Mouse (Mus musculus) T-cell, adult 2 months (primary cell): ENCODE data around the gene Fam13a.

ENCODE experiments used
- DNase-seq: peaks from one replicate; pipeline ENCODE4 v3.0.0; 2022; ENCODE audit warnings: low spot score

The Fam13a gene

DNA sequence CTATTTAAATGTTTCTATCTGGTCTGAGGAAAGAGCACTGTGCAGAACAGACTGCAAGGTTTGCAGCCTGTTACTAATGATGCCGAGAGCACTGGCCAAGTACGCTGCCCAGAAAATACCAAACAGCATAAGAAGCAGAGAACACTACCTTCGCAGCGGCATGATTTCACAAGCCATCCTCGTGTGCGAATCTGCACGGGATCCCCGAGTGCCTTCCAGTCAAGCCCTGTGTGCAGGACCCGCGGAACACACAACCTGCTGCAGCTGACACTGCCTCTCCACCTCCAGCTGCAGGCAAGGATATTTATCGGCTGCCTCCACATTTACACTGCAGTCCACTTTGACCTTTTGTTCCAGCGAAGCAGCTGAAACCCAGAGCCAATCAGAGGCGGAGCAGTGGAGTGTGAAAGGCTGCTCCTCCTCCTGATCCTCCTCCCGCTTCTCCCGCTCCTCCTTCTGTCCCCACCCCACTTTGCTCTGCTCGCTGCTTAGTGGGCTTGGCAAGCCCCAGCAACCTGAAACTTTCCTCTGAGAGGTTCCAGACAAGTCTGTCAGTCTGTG is at the start of gene Fam13a:
Gene Fam13a, minus strand, starts transcription at position 386 of the 561 bp plus-strand sequence.
- DNase-seq, result no peak

- DNase-seq, result no peak
Measured at GRCm38 (mm10) chr6:59072096-59073060, 48.0 kb upstream of the Fam13a start.

GRCm38 (mm10) chr6:59071691-59072090 is 47.3 kb upstream of the Fam13a start:
- no peak for DNase-seq

- no peak for DNase-seq
Measured at GRCm38 (mm10) chr6:59068187-59068586, 43.8 kb upstream of the Fam13a start.

- no peak for DNase-seq
Measured at GRCm38 (mm10) chr6:59064440-59064839, 40.1 kb upstream of the Fam13a start.

DNA sequence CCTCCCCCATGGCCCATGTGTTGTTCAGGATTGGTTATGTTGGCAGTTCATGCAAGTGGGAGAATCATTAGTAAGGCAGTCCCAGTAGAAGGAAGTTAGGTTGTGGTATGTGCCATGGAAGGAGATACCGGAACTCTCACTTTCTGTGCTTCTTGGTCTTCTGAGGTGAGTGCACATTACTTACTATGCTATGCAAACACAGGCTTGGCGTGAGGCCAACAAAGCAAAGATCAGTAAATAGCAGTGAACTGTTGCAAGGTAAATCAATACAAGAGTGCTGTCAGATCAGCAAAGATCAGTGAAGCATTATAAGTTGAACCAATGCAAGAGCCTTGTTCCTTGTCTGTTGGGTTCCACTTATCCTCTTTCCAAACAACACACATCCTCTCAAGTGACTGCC is 28.9 kb upstream of the Fam13a start:
- DNase-seq, result no peak

DNA sequence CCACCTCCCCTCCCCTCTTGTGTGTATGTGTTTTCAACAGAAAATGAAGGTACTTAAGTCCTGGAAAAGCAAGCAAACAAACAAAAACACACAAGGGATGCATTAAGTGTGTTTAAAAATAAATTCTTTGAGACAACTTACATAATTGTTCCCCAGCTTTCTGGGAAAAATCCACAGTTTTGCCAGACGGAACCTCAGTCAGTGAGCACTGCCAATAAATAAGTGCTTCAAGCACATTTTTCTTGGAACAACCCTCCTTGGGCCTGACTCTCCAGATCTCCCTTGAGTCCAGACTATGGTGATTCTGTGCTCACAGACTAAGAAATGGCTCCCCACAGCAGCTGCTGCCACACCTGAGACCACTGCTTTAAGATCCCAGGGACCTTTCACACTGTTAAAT is 15.4 kb upstream of the Fam13a start:
- DNase-seq, result no peak

DNA sequence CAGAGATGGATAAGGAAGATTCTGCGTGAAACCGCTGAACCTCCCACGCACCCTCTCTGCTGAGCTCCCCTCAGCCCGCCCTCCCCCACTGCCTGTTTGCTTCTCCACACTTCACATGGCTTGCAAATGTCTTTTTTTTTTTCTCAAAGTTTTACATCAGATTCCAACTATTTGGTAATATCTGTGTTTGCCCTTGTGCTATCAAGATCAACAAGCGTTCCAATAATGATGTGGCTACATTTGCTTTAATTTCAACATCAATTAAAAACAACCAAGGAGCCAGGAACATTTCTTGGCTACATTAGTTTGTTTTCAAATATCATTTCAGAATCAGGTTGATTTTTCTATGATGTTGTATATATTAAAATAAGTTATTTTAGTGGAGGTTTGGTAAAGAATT is 8.4 kb upstream of the Fam13a start:
- DNase-seq, result no peak

DNA sequence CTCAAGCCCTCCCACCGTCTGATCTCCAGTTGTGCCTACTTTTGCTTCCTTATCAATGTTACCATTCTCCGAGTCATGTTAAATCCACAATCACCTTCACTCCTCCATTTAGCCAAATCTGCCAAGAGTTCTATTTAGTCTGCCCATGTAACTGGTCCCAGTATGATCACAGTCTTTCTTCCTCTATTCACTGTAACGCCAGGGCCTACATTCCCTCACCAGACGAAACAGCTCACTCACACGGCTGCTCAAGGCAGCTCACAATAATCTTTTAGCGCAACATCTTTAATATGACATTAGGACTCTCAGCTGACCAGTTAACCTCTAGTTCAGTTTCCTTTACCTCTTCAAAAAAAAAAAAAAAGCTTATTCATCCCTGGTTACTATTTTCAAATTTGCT is 7.2 kb upstream of the Fam13a start:
- DNase-seq, result no peak

GRCm38 (mm10) chr6:59030667-59031066 is 6.3 kb upstream of the Fam13a start:
- DNase-seq, result no peak

DNA sequence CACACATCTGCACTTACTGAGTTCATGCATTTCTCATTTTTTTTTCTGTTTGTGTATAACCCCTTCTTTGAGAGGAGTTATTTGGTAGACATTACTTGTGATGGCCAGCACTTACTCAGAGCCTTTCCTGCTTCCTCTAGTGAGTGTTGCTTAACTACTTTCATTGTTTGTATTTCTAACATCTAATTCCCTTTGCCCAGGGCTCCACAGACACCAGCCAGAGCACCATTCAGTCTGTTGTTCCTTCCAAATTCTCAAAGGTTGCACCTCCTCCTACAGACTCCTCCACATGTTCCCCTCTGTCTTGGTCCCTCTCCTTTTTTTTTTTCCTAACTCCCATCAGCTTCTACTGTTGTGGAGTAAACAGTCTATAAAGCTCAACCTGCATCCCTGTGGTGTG is 5.7 kb upstream of the Fam13a start:
- no peak for DNase-seq

GRCm38 (mm10) chr6:59028871-59029270 is 4.5 kb upstream of the Fam13a start:
- DNase-seq, result no peak

DNA sequence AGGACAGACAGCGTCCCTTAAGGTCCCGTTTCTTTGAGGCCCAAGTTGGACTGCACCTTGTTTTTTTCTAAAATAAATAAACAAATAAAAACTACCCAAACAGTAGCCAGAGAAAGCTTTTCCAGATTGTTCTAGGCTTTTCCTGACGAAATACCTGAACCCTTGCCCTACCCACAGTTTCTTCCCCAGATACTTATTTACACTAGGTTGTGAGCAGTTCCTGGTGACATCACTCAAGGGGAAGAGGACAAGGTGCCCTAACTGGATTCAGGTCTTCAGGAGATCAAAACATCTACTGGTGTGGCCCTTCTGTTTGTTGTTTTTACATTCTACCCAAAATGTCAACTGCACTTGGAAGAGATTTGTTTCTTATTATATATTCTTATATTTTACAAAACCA is 457 bp upstream of the Fam13a start:
- DNase-seq, result no peak

DNA sequence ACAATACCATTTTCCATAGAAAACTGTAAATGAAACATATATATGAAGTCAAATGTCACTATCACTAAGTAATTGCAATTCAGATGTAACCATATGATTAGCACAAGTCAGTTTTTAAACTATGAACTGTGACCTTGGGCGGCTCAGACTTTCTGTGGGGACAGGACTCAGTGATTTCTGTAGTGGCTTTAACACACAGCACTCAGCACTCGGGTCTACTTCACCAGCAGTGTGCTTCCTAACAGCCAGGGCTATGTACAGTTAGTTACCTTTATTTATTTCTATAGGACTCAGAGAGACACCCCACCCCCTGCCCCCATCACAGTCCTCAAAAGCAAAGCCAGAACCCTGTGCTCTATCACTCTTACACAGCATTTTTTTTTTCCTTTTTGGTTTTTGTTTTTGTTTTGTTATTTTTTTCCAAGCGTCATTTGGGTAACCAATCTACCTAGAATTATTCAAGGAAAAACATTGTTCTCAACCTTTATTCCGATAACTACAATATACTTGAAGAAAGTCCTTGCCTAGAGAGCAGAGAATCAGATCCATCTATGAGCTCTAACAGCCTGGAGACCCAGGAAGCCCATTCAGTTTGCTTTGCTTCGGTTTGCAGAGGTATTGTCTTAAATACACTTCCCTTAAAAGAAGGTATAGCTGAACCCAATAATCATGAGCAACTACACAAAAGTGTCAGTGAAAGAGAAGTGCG is 740 bp downstream of the Fam13a start:
- no peak for DNase-seq

DNA sequence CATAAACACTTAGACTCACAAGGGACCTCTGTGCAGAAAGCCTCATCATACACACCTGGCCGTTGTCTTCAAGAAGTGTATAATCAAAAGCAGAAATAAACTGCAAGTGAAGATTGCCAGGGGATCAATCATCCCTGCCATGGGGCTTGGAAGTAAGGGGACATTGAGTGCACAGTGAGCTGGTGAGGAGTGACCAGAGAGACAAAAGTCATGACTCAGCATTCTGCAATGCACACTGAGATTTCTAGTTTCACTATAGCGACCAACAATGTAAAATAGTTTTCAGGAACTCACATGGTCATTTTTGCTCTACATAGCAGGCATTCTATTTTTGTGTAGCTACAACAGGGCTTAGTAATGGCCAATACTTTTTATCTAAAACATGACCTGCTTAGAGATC is 1.7 kb downstream of the Fam13a start:
- DNase-seq, result no peak

- no peak for DNase-seq
Measured at GRCm38 (mm10) chr6:59020346-59020745, 4.0 kb downstream of the Fam13a start.

DNA sequence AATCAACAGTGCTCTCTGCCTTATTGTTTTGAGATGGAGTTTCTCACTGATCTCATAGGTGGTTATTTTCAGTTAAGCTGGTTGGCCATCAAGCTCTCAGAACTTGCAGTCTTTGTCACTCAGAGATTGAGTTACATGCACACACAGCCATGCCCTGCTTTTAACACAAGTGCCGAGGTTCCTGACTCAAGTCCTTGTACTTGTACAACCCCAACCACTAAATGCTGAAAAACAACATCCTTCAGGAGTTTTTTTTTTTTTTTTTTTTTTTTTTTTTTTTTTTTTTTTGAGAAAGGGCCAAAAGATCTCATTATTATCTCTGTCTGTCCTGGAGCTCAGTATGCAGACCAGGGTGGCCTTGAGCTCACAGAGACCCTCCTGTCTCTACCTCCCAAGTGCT is 4.5 kb downstream of the Fam13a start:
- no peak for DNase-seq

DNA sequence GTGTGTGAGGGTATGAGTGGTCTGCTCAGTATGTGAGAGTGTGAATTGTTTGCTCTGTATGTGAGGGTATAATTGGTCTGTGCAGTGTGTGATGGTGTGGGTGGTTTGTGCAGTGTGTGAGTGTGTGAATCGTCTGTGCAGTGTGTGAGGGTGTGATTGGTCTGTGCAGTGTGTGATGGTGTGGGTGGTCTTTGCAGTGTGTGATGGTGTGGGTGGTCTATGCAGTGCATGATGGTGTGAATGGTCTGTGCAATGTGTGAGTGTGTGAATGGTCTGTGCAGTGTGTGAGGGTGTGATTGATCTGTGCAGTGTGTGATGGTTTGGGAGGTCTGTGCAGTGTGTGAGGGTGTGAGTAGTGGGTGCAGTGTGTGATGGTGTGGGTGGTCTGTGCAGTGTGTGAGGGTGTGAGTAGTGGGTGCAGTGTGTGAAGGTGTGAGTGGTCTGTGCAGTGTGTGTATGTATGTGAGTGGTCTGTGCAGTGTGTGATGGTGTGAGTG is 8.0 kb downstream of the Fam13a start:
- no peak for DNase-seq

- DNase-seq, result no peak
Measured at GRCm38 (mm10) chr6:59014760-59015159, 9.6 kb downstream of the Fam13a start.

- no peak for DNase-seq
Measured at GRCm38 (mm10) chr6:59014088-59014759, 10.1 kb downstream of the Fam13a start.

GRCm38 (mm10) chr6:59010792-59011191 is 13.6 kb downstream of the Fam13a start:
- DNase-seq, result no peak

- DNase-seq, result no peak
Measured at GRCm38 (mm10) chr6:59004630-59005029, 19.7 kb downstream of the Fam13a start.
